Mouse (Mus musculus): ENCODE measurements at regions not wholly inside any gene's neighbourhood (a gene's known extent, or its start where the extent isn't known, plus 50 kb on each side); places are given as distances from the start of the nearest gene placed in this dataset.
"Not testable (repeated sequence)": the region's sequence is repeated elsewhere in the genome, so short reads cannot be mapped to it uniquely, and the experiment has no call there.

DNA sequence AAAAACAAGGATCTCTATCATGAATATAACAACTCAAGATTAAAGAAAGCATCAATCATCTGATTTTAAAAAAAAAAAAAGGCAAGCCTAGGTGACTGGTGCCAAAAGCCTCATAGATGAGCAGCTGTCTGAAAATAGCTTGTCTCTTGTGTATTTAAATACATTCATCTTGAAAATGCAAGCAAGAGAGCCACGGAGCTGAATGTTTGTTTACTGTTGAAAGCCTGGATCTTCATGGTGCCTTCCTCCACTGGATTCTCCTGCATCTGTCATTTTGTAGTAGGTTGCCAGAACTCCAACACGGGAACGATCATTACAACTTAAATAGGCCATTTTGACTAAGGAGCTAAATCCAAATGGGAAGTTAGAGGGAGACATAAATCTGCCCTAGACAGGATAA is 106.6 kb upstream of the Gm9972 start:
- Histone ChIP-seq H3K4me2 (replicated peaks; ENCODE audit: low read depth) (no peak overlapping the region), H3K9ac (ENCODE audit: low read length) (no peak overlapping the region), H3K4me1 (replicated peaks; ENCODE audit: control insufficient read depth, insufficient read depth) (no peaks in the 10 kb centered on the region), H3K4me3 (ENCODE audit: low read depth, low read length) (no peak overlapping the region), H3K9me3 (ENCODE audit: control insufficient read depth, low read length) (no peaks in the 10 kb centered on the region), H3K27me3 (ENCODE audit: control insufficient read depth, insufficient read depth, low read length) (no peaks in the 10 kb centered on the region), H3K27ac (replicated peaks) (no peak overlapping the region), H3K36me3 (ENCODE audit: control insufficient read depth, insufficient read depth, low read length) (no peaks in the 10 kb centered on the region)
- DNase-seq (ENCODE audit: low spot score) = no peak
- TF ChIP-seq CTCF (IDR thresholded peaks at IDR 0.05; ENCODE audit: low read depth) (no peak), EP300 (optimal IDR thresholded peaks at IDR 0.05) (no peak)
- no peak for ATAC-seq (ENCODE audit: low FRiP score, low TSS enrichment)
- 44% methylated on average over 3 of the region's 3 CpGs for WGBS

GRCm38 (mm10) chr11:42939271-42939670 is 96.3 kb upstream of the Gm9972 start:
- peak; percentile 89 for DNase-seq (ENCODE audit: low spot score)
- not testable (repeated sequence) for H3K4me2 ChIP-seq (replicated peaks; ENCODE audit: low read depth)

GRCm38 (mm10) chr11:42941561-42941960 is 94.0 kb upstream of the Gm9972 start:
- H3K9me3 ChIP-seq (ENCODE audit: control insufficient read depth, low read length) = no peaks in the 10 kb centered on the region
- no peaks in the 10 kb centered on the region for H3K27me3 ChIP-seq (ENCODE audit: control insufficient read depth, insufficient read depth, low read length)
- H3K36me3 ChIP-seq (ENCODE audit: control insufficient read depth, insufficient read depth, low read length) = no peaks in the 10 kb centered on the region
- no peak overlapping the region for H3K27ac ChIP-seq (replicated peaks)
- H3K4me1 ChIP-seq (replicated peaks; ENCODE audit: control insufficient read depth, insufficient read depth) = no peaks in the 10 kb centered on the region
- TF ChIP-seq CTCF (IDR thresholded peaks at IDR 0.05; ENCODE audit: low read depth) (no peak), EP300 (optimal IDR thresholded peaks at IDR 0.05) (no peak)
- WGBS = 44% methylated on average over 3 of the region's 3 CpGs
- no peak overlapping the region for H3K9ac ChIP-seq (ENCODE audit: low read length)
- H3K4me3 ChIP-seq (ENCODE audit: low read depth, low read length) = no peak overlapping the region
- DNase-seq (ENCODE audit: low spot score) (peak; percentile 20), ATAC-seq (ENCODE audit: low FRiP score, low TSS enrichment) (0 out of 2 replicates have a peak, but pooled peaks have one; percentile 36)
- H3K4me2 ChIP-seq (replicated peaks; ENCODE audit: low read depth) = no peak overlapping the region

More at GRCm38 (mm10) chr11:42939271-42939670, 96.3 kb upstream of the Gm9972 start:
- H3K36me3 ChIP-seq (ENCODE audit: control insufficient read depth, insufficient read depth, low read length); H3K4me3 ChIP-seq (ENCODE audit: low read depth, low read length); H3K9me3 ChIP-seq (ENCODE audit: control insufficient read depth, low read length); H3K27me3 ChIP-seq (ENCODE audit: control insufficient read depth, insufficient read depth, low read length); H3K9ac ChIP-seq (ENCODE audit: low read length); H3K4me1 ChIP-seq (replicated peaks; ENCODE audit: control insufficient read depth, insufficient read depth): not testable (repeated sequence)
- WGBS = 39% methylated on average over 4 of the region's 4 CpGs
- peak; percentile 96 for ATAC-seq (ENCODE audit: low FRiP score, low TSS enrichment)
- peak overlapping the region; percentile 49; the same call in 1 of the 2 replicates for H3K27ac ChIP-seq (replicated peaks)

DNA sequence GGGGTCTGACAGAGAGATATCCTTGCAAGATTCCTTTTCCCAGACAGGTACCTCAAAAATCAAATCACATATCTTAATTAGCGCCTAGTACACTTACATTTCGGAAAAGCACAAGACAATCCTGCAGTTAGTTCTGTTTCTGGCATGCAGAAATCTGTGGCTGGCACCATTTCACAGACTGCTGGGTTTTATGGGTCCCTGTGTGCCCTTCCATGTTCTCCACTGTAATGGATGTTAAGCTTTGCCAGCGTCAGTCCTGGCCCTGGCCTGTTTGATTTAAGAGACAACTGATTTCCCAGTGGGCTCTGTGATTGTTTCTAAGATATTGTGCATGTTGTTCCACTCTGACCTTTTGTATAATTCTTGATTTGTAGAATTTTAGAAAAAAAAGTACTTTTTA is 93.3 kb upstream of the Gm9972 start:
- WGBS = 83% methylated on average over 3 of the region's 3 CpGs

GRCm38 (mm10) chr11:42944573-42944972 is 91.0 kb upstream of the Gm9972 start:
- ATAC-seq (ENCODE audit: low FRiP score, low TSS enrichment) = peak; percentile 98

More for the DNA sequence above, 93.3 kb upstream of the Gm9972 start:
- no peak for DNase-seq (ENCODE audit: low spot score)
- H3K27me3 ChIP-seq (ENCODE audit: control insufficient read depth, insufficient read depth, low read length) = no peaks in the 10 kb centered on the region
- no peak overlapping the region for H3K4me3 ChIP-seq (ENCODE audit: low read depth, low read length)
- H3K4me2 ChIP-seq (replicated peaks; ENCODE audit: low read depth) = no peak overlapping the region
- no peak for ATAC-seq (ENCODE audit: low FRiP score, low TSS enrichment)
- no peak overlapping the region for H3K27ac ChIP-seq (replicated peaks)
- no peaks in the 10 kb centered on the region for H3K4me1 ChIP-seq (replicated peaks; ENCODE audit: control insufficient read depth, insufficient read depth)
- TF ChIP-seq EP300 (optimal IDR thresholded peaks at IDR 0.05) = no peak
- TF ChIP-seq CTCF (IDR thresholded peaks at IDR 0.05; ENCODE audit: low read depth) = no peak
- no peak overlapping the region for H3K9ac ChIP-seq (ENCODE audit: low read length)
- no peaks in the 10 kb centered on the region for H3K9me3 ChIP-seq (ENCODE audit: control insufficient read depth, low read length)
- no peaks in the 10 kb centered on the region for H3K36me3 ChIP-seq (ENCODE audit: control insufficient read depth, insufficient read depth, low read length)

GRCm38 (mm10) chr11:42949823-42950222 is 85.7 kb upstream of the Gm9972 start:
- H3K4me3 ChIP-seq (ENCODE audit: low read depth, low read length) = no peak overlapping the region
- no peaks in the 10 kb centered on the region for H3K36me3 ChIP-seq (ENCODE audit: control insufficient read depth, insufficient read depth, low read length)
- H3K27ac ChIP-seq (replicated peaks) = no peak overlapping the region
- WGBS = 90% methylated on average over 1 of the region's 1 CpGs
- no peaks in the 10 kb centered on the region for H3K27me3 ChIP-seq (ENCODE audit: control insufficient read depth, insufficient read depth, low read length)
- no peak for ATAC-seq (ENCODE audit: low FRiP score, low TSS enrichment)
- no peak overlapping the region for H3K4me2 ChIP-seq (replicated peaks; ENCODE audit: low read depth)
- DNase-seq (ENCODE audit: low spot score) = no peak
- H3K9ac ChIP-seq (ENCODE audit: low read length) = no peak overlapping the region
- no peaks in the 10 kb centered on the region for H3K9me3 ChIP-seq (ENCODE audit: control insufficient read depth, low read length)
- TF ChIP-seq EP300 (optimal IDR thresholded peaks at IDR 0.05) (no peak), CTCF (IDR thresholded peaks at IDR 0.05; ENCODE audit: low read depth) (no peak)
- H3K4me1 ChIP-seq (replicated peaks; ENCODE audit: control insufficient read depth, insufficient read depth) = no peaks in the 10 kb centered on the region

More at GRCm38 (mm10) chr11:42944573-42944972, 91.0 kb upstream of the Gm9972 start:
- WGBS = 63% methylated on average over 3 of the region's 3 CpGs
- Histone ChIP-seq H3K9me3 (ENCODE audit: control insufficient read depth, low read length) (no peaks in the 10 kb centered on the region), H3K27me3 (ENCODE audit: control insufficient read depth, insufficient read depth, low read length) (no peaks in the 10 kb centered on the region), H3K27ac (replicated peaks) (peak overlapping the region; percentile 46; the same call in 1 of the 2 replicates), H3K36me3 (ENCODE audit: control insufficient read depth, insufficient read depth, low read length) (no peaks in the 10 kb centered on the region), H3K4me3 (ENCODE audit: low read depth, low read length) (no peak overlapping the region), H3K9ac (ENCODE audit: low read length) (no peak overlapping the region), H3K4me1 (replicated peaks; ENCODE audit: control insufficient read depth, insufficient read depth) (no peaks in the 10 kb centered on the region), H3K4me2 (replicated peaks; ENCODE audit: low read depth) (no peak overlapping the region)
- TF ChIP-seq EP300 (optimal IDR thresholded peaks at IDR 0.05) (peak; percentile 95), CTCF (IDR thresholded peaks at IDR 0.05; ENCODE audit: low read depth) (peak; percentile 33; the same call in 1 of the 2 replicates)
- peak; percentile 71 for DNase-seq (ENCODE audit: low spot score)
